Mouse (Mus musculus) cortical plate, adult 2 months (tissue): ENCODE measurements around the gene Trpm5. TPM values are rescaled to one million over a fixed set of nuclear protein-coding genes. Genes with fewer than 3 reads are reported as not detected.
A peak's percentile ranks its signal among the peaks of the same experiment; 100 is the strongest.

Experiments used
- H3K27ac ChIP-seq: fragments of 200-500 bp; 2 replicates; pipeline ENCODE4 v1.5.1; 2012; ENCODE audit warnings: low read length, control low read depth, inconsistent platforms; ENCODE audit not compliant: insufficient read depth
- H3K4me1 ChIP-seq: fragments of 200-500 bp; 2 replicates; pipeline ENCODE4 v1.6.1; 2011; ENCODE audit warnings: low read length; ENCODE audit not compliant: control insufficient read depth, insufficient read depth
- H3K4me3 ChIP-seq: fragments of 200-500 bp; 2 replicates; pipeline ENCODE4 v1.5.1; 2011; ENCODE audit warnings: mild to moderate bottlenecking, low read length, control low read depth; ENCODE audit not compliant: insufficient read depth
- CTCF ChIP-seq: fragments of 200-500 bp; IDR thresholded peaks from 2 replicates; pipeline ENCODE4 v1.5.1; 2011; ENCODE audit warnings: mild to moderate bottlenecking, control low read depth, low read length; ENCODE audit not compliant: insufficient read depth; ENCODE audit errors: extremely low read depth
- POLR2A ChIP-seq: fragments of 200-500 bp; IDR thresholded peaks from 2 replicates; pipeline ENCODE4 v1.6.1; 2011; ENCODE audit warnings: mild to moderate bottlenecking, low read length, control low read depth; ENCODE audit not compliant: insufficient read depth; ENCODE audit errors: extremely low read depth
- polyA plus RNA-seq: library from polyadenylated mRNA; depleted of rRNA; stranded (reverse); fragments of >200 nt; gene quantifications from 2 replicates; pipeline ENCODE4 v1.2.3, GENCODE M21; 2012

Trpm5 gene
- polyA plus RNA-seq, 1 experiment, result not detected

DNA sequence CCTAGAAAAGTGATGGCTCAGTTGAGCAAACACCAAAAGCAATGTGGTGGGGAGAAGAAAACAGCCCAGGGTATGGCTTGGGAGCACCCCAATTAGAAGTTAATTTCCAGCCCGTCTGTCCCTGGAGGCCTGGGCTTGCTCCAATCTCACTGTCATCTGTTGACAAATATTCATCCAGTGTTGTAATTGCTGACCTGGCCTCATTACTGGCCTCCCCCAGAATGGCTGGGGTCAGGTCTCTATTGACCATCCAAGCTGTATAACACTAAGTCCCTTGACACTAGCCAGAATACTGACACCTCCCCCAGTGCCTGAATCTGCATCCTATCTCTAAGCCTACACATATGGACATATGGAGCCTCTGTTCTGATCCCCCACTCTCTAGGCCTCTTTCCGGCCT, 17.1 kb downstream of the Trpm5 start:
- no peak for TF ChIP-seq CTCF
- TF ChIP-seq POLR2A, result no peak
- no peak overlapping the region for H3K4me3 ChIP-seq
- H3K4me1 ChIP-seq, result no peaks in the 10 kb centered on the region
- no peak overlapping the region for H3K27ac ChIP-seq

DNA sequence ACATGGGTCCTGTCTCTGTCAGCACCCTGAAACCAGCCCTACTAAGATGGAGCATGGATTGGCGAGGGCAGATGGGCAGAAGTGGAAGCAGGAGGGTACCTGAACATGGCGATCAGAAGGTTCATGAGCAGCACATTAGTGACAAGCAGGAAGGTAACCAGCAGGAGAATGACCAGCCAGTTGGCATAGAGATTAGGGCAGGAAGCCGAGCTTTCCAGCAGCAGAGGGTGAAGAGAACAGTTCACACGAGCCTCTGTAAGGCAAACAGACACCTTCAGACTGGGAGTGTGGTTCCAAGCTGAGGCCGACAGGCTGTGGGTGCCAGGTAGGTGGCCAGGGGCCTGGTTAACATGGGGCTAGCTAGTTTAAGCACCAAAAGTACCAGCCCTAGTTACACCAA, 19.0 kb downstream of the Trpm5 start:
- Histone ChIP-seq H3K27ac (no peak overlapping the region), H3K4me1 (peaks cover under 1% of the 10 kb centered on the region; the same call in 1 of the 2 replicates), H3K4me3 (no peak overlapping the region)
- no peak for TF ChIP-seq POLR2A

DNA sequence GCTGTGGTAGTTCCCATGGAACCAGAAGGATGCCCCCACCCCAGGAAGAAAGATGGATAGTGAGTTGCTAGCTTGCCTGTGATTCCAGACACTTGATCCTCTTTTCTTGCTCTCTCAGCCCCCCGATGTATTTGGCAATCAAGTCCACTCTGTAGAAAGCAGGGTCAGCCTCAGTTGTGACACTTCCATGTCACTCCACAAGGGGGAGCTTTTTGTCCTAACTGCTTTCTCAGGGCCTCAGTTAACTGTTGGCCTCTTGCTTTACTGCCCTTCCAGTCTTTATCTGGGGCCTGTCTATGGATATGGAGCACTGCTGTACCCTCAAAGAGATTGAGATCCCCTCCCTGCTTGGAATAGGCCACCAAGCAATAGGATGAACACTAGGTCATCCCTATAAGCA, 21.4 kb downstream of the Trpm5 start:
- Histone ChIP-seq H3K4me1 (peaks cover 2% of the 10 kb centered on the region; the same call in 1 of the 2 replicates), H3K27ac (no peak overlapping the region), H3K4me3 (no peak overlapping the region)
- no peak for TF ChIP-seq POLR2A
- TF ChIP-seq CTCF, result peak; percentile 58

GRCm38 (mm10) chr7:143072605-143073004, 21.8 kb downstream of the Trpm5 start:
- TF ChIP-seq CTCF (no peak), POLR2A (no peak)
- Histone ChIP-seq H3K4me3 (no peak overlapping the region), H3K4me1 (peaks cover 2% of the 10 kb centered on the region; the same call in 1 of the 2 replicates), H3K27ac (no peak overlapping the region)

GRCm38 (mm10) chr7:143070506-143071070, 23.9 kb downstream of the Trpm5 start:
- TF ChIP-seq POLR2A, result no peak
- no peak for TF ChIP-seq CTCF
- Histone ChIP-seq H3K4me1 (peaks cover 2% of the 10 kb centered on the region; the same call in 1 of the 2 replicates), H3K27ac (no peak overlapping the region), H3K4me3 (peak overlapping the region; percentile 84)

DNA sequence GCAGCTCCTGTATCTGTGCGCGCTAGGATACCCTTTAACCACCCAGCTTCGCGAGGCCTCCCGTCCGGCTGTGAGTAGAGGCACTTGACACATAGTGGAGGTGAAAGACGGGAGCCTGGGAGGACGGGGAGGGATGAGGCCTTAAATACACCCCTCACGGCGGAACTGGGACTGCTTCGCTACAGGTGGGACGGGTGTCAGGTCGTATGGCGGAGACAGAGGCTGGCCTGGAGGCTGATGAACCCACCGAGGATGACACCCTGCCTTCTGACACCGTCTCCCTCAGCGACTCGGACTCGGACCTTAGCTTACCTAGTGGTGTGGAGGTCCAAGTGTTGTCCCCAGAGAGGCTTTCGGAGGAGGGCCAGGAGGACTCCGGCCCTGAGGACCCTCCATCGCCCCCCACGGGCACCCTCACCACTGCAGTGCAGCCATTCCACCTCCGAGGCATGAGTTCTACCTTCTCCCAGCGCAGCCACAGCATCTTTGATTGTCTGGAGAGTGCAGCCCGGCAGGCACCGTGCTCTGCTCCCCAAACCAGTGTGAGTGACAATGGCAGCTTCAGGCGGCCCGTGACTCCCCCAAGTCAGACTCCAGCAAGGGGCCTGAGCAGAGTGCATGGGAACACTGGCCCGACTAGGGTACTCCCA, 24.6 kb downstream of the Trpm5 start:
- H3K4me3 ChIP-seq, result peak overlapping the region; percentile 84
- TF ChIP-seq CTCF, result no peak
- no peak for TF ChIP-seq POLR2A
- H3K27ac ChIP-seq, result no peak overlapping the region; the same call in 1 of the 2 replicates
- H3K4me1 ChIP-seq, result peaks cover 2% of the 10 kb centered on the region; the same call in 1 of the 2 replicates

DNA sequence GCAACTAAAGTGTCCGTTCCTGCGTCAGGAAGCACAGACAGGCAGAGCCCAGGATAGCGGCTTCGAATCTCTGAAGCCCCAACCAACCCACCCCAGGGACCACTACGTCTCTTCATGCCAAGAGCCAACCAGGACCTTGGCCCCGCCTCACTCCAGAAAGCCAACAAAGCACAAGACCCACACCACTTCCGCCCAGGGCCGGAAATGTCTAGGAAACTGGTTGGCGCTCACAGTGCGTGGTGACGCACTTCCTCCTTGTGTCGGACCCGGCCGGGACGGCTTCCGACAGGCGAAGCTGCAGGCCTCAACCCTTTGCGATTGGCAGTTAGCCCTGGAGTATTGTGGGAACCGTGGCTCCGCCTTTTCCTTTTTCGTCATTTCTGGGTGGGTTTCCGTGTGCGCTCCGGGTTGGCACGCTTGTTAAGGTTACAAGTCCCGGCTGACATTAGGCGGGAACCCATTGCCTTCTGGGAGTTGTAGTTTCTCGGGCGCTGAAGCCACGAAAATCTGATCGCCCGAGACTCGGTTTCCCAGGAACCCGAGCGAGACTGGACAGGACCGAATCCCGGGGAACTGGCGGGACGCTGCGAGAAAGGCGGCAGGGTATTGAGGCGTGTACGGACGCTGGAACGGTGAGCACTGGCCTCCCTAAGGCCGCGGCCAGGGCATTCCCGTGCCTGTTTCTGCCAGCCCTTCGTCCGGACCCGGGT, 25.4 kb downstream of the Trpm5 start, which contains the start of gene Tssc4:
Gene Tssc4 (plus strand): TSS at position 368 of the 710 bp plus-strand sequence.
- TF ChIP-seq POLR2A (peak; percentile 73; the same call in 1 of the 2 replicates), CTCF (no peak)
- H3K27ac ChIP-seq, result peak within 1 kb of the TSS; percentile 63
- H3K4me1 ChIP-seq, result peaks cover 2% of the 10 kb centered on the region; the same call in 1 of the 2 replicates

DNA sequence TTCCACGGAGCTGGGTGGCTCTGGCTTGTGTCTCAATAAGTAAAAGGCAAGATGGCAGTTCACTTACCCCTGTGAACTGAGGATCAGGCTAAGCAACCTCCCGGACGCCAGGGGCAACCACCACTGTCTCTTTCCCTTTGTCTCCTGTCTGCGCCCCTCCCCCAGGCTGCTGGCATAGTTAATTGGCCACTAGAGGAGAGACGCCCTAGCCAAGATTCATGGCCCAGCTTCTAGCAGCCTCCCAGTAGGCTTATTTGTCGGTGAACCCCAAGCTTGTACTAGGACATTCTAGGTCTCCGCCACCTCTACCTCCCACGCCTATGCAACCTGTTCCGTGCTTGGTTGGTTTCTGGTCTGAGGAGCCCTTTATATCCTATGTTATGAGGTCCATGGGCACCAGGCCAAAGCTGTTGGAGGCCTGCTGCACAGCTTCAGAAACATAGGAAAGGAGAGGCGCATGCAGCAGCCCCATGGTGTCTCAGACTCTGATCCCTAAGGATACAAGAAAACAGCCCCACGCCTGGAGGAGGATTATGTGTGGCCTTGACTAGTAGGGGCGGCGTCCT, 26.0 kb downstream of the Trpm5 start:
- Histone ChIP-seq H3K4me1 (peaks cover 2% of the 10 kb centered on the region; the same call in 1 of the 2 replicates), H3K4me3 (peak overlapping the region; percentile 14), H3K27ac (peak overlapping the region; percentile 63)
- TF ChIP-seq CTCF (no peak), POLR2A (no peak)

More for the DNA sequence above, 25.4 kb downstream of the Trpm5 start, which contains the start of gene Tssc4:
- H3K4me3 ChIP-seq, result peak within 1 kb of the TSS; percentile 84

DNA sequence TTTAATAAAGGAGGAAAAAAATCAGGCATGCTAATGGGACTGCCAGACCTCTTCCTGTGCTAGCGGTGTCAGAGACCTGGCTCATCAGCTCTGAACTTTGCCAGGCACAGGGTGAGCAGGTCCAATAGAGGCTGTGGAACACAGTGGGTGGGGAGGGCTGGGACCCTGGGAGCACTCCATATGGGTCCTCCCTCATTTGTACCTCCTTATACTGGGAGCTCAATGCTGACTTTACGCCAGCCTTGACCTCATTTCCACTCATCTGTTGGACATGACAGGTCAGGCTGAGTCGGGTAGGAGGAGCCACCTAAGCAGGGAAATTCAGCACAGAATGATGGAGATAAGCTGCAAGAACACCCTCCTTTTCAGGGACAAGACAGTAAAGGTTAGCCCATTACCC, 26.5 kb downstream of the Trpm5 start:
- H3K4me1 ChIP-seq, result peaks cover 2% of the 10 kb centered on the region; the same call in 1 of the 2 replicates
- H3K27ac ChIP-seq, result no peak overlapping the region
- H3K4me3 ChIP-seq, result no peak overlapping the region; the same call in 1 of the 2 replicates
- no peak for TF ChIP-seq CTCF
- TF ChIP-seq POLR2A, result no peak

DNA sequence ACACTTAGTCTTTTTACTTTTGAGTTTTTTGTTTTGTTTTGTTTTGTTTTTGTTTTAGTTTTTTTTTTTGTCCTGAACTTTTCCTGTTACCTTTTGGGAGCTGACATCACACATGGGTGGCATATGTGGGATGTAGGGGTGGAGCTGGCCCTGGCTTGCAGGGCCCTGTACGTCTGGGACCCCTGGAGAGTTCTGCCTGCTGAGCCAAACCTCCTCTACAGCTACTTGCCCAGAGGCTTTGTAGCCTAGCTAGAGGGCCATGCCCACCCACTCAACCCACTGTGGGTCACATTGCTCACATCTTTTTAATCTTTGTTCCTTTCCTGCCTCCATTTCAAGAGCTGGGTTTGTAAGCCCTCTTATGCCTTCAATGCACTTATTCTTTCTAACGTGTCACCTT, 27.0 kb downstream of the Trpm5 start:
- peaks cover 2% of the 10 kb centered on the region; the same call in 1 of the 2 replicates for H3K4me1 ChIP-seq
- no peak for TF ChIP-seq CTCF
- H3K27ac ChIP-seq, result no peak overlapping the region
- no peak overlapping the region for H3K4me3 ChIP-seq
